Mouse (Mus musculus): ENCODE results near the gene Fndc9.

Gene Fndc9

DNA sequence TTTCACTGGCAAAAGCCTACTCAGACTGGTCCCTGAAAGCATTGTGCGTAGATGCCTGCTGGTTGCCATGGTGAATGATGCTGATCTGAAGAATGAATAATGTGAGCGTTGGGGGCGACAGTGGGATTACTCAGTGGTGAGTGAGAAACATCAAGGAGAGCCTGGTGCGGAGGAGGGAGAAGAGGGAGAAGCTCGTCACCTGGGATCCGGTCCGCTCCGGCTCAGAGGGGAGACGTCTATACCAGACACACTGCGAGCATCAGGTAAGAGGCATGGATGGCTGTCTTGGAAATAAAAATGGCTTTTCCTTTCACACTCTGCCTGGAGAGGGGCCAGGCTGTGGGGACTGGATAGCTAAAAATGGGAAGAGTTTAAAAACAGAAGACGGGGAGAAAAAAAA lies at the start of gene Fndc9:
Gene Fndc9, plus strand, starts transcription at position 198 of the 400 bp plus-strand sequence.
- DNase-seq = no peak

DNA sequence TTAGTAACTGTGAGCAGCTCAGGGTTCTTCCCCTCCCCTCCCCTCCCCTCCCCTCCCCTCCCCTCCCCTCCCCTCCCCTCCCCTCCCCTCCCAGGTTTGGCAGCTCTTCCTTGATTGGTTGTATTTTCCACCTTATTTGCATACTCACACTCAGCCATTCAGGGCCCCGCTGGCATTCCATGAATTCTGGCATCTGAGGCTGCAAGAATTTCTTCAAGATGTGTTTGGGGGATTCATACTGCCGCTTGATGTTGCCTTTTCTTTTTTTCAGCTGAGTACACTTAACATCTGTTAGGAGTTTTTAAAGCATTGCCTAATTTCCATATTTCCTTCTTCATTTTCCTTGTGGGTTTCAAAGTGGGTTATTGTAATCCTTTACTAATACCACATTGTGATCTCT lies 47.0 kb upstream of the Fndc9 start:
- no peak for DNase-seq

DNA sequence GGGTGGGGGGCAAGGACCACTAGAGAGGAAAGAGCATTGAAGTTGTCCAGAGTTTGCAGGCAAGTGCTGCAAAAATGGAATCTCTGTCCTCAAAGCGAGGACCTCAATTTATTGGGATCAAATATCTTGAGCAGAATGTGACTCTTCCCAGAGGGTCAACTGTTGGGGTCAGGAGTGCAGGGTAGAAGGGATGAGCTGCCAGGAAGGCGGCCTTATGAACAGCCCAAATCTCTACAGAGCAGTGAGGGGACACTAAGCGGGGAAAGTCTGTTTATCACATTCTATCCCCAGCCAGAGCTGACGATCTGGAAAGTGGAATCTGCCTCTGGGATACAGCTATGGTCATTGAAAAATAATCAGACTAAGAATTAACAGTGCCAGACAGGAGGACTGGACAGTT lies 41.2 kb upstream of the Fndc9 start:
- DNase-seq = peak; percentile 16

DNA sequence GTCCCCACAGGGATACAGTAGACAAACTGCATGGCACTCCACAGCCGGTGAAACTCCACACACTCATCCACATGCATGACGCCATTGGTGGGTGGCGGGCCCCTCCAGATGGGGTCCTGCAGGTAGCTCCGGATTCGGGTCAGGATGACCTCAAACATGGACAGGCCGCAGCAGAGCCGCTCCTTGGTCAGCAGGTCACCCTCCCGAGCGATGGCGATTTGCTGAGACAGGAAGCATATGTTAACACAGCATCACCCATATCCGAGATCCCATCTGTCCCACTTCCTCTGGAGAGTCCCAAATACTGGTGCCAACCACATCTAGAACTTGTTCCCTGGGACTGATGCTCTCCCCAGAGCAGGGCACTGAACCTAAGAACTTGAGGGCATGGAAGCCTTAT lies 34.7 kb upstream of the Fndc9 start:
- DNase-seq = no peak

DNA sequence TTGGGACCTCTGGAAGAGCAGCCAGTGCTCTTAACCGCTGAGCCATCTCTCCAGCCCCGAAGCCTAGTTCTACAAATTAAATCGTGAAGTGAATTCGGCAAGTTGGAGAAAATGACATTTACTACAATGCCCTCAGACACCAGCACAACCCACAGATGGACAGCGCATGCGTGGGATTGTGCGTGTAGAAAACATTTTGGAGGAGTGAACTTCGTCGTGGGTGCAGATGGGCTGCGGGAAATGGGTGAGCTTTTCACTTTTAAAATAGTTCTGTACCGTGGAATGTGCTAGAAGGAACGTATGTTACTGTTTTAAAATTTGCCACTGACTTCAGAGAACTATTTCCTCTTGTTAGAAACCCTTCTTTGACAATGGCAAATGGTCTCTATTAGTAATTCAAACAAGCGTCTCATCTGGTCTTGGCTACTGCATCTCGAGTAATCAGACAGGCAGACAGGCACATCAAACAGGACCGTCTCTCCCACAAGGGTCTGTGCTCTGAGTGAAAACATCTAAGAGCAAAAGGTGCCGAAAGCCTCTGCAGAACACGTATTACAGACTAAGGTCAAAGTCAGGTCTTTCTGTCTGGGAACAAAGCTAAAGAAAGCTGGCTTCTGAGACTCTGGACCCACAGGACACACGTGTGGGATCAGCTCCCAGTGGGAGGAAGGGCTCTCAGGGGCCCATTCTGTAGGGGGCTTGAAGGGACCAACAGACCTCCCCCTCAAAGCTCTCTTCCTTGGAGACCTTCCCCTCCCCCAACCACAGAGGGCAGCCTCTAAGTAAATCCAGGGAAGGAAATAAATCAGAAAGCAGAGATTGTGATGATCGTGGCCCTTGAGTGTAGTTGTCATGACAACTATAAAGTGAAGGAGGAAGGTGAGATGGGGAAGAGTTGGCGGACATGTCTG lies 33.4 kb upstream of the Fndc9 start:
- DNase-seq = no peak

DNA sequence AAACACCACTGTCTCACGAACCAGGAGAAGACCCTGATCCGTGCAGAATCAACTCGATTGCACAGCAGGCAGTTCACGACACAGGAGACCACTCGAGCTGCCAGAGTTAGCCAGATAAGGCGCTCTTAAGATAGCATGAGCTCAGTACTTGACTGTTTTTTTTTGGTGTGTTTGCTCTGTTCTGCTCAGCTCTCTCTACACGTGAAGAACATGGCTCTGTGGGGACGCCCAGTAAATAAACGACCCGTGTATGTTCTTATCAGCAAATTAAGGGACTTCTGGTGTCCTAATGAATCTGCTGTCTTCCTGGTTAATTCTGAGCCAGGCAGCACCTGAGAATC lies 32.8 kb upstream of the Fndc9 start:
- no peak for DNase-seq

DNA sequence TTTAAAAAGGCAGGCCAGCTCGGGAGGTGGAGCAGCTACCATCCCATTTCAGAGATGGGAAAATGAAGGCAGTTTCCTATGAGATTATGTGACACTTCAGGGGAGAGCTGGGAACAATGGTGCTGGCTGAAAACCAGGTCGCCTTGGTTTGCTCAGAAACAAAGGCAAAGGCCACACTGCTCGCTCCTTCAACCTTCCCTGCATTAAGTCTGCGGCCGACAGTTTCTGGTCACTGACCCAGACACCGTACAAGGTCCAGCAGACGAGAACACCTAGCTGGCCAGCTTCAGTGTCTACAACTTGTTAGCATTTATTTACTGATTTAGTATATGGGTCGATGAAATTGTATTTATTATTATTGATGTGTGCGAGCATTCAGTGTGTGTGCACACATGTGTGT lies 30.5 kb upstream of the Fndc9 start:
- DNase-seq = no peak

DNA sequence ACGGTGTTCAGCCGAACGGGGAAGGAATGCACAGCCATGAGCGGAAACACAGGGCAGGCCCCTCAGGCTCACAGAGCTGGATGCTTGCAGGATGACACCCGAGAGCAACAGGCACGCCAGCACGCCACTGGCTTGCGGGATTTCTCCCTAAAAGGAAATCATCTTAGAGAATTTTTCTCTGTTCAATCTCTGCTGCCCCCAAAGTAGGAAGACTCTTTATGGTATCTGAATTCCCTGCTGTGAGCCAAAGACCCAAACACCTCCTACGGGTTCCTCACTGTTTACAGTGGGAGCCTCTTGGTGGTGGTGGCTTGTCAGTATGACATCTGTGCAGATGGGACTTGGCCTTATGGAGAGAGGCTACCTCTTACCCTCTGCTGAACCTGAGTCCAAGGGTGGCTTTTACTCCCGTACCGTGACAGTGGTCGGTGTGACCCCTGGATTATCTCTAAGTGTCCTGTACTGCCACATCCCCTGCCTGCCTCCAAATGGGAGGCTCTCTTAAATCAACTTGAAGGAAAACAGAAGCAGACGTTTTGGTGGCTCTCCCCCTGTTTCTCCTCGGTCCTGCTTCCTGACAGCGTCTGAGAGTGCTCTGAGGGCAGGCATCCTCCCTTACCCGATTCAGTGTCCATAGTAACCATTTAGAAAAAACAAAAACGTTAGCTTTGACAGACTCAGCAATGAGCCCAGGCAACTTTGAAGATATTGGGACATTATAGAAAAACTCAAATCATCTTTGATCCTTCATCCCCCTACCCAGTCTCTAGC lies 29.5 kb upstream of the Fndc9 start:
- peak; percentile 46 for DNase-seq

DNA sequence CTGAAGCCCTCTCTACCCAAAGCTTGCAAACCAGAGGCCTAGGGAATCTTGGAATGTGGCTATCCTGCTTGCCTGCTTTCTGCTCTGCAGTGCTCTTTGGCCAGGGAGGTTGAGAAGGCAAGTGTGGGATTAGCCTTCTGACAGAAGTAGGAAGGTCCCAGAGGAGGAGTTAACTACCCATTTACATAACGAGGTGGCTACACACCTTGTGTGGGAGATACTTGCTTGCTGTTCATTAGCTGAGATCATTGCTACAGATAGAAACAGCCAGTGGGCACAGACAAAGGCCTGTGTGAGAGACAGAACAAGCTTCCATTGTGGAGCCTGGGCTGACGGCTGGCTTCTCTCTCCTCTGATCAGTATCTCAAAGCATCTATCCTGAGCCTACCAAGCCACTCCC lies 25.4 kb upstream of the Fndc9 start:
- no peak for DNase-seq

DNA sequence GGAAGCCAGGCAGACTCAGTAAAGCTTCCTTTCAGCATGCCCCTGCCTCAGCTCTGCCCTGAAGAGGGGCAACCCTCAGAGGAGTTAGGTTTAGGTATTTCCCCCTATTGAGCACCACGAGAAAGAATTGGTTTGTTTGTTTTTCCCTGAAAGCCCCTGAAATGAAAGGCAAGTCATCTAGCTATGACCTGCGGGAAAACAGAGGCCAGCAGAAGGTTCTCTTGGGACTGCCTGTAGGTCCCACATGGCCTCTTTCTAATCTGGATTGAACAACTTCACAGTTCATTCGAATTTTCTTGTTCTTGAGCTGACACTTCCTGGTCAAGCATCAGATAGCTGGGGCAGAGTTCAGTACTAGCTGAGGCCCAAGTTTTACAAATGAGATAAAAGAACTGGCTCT lies 23.5 kb upstream of the Fndc9 start:
- no peak for DNase-seq

DNA sequence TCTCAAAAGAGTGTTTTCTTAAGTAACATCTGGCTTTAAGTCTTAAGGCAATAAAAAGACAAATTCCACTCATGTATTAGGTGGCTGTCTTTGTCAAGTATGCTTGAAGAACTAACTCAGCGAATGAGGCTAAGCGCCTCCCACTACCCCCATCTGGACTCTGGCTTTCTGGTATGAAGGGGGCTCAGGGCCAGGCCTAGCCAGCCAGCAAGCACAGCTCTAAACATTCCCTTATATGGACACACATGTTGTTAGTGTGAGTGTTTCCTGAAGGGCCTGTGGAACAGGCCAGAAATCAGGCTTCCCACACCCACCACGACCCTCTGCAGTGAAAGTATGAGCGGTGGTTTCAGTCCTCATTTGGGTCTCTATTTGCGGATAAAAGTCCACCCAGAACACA lies 21.5 kb upstream of the Fndc9 start:
- DNase-seq = peak; percentile 87

DNA sequence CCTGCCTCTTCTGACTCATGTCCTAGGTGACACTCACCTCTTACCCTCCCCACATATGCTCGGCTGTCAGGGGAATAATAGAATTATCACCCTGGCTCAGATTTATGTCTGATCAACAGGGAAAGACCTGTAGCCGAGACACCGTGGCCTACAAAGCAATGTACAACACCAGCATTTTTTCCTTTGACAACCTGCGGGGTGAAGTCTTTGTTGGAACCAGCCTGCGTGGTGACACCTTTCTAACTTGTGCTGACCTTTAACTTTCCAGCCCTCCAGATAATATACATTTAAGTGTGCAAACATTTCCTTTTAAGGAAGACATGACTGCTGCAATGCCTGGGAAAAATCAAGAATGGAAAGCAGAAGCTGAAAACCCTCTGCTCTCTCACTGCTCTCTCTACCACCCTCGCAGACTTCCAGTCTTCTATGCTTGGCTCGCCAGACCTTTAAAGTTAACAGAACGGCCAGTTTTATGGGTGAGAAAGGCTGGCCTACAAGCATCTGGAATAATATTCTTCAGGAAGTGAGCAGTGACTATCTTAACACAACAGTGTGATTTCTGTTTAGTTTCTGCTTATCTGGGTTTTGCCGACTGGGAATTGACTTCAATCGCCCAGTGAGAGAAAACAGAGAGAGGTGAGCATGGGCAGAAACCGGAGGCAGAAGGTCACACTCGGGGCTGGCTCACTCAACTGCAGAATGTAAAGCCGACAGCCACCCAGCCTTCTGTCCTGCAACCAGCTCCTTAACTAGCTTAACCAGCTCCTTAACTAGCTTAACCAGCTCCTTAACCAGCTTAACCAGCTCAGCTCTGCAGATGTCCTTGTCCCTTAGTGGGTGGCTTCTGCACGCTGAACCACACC lies 20.7 kb upstream of the Fndc9 start:
- no peak for DNase-seq

DNA sequence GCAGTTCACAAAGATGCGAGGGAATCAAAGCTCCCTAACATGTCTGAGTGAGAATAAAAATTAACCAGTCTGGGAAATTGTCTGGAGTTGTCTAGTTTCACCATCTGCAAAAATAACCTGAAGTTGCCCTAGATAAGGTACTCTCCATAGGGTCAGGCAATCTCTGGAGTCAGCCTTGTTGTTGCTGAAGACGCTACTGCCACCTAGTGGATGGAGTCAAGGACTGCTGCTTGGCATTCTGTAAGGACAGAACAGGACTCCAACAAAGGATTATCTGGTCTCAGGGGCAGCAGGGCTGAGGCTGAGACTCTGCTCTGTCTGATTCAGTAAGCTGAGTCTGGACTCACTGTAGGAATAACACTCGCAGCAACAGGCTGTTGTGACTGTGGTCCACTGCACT lies 20.0 kb upstream of the Fndc9 start:
- peak; percentile 82 for DNase-seq

DNA sequence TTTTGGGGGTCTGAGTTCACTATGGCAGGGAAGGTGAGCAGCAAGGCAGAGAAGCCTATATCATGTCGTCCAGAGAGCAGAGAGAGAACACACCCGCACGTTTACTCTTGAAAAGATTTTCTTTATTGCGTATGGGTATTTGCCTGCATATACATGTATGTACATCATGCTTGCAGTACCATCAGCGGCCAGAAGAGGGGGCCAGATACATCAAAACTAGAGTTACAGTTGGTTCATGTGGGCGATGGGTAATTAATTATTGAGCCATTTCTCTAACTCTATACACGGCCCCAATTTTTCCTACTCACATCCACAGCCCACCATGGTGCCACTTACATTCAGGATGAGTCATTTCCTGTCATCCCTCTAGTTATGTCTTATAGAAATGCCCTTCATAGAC lies 18.7 kb upstream of the Fndc9 start:
- peak; percentile 41 for DNase-seq

DNA sequence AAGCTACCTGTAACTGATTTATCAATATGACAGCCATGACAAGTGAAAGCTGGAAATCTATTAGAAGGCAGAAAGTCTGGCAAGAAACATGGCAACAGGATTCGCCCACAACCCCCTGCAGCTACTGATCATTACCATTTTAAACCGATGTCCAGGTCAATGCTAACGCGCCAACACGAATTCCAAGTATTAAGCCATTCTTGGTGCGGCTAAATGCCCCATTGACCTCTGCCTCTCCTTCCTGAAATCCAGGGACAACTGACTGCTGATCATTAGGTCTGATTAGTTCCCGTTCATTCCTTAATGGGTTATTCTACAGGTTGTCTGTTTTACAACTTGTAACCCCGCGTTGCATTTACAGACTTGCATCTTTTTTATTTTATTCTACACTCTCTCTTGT lies 17.6 kb upstream of the Fndc9 start:
- DNase-seq = no peak

DNA sequence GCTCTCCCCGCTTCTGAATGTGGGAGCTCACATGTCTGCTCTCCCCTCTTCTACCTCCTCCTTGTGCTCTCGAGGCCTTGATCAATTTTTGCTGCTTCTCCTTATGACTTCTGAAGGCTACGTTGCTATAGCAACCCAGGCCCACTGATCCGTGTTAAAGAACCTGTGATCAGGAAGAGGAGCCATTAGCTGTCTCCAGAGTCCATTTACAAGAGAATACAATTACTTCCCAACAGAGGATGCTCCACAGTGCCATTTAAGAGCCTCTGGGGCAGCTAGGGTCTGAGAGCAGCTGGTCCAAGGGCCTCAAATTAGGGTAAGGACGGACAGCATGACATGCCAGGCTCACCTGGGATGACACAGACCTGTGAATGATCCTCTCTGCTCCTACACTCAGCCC lies 16.7 kb upstream of the Fndc9 start:
- DNase-seq = no peak

DNA sequence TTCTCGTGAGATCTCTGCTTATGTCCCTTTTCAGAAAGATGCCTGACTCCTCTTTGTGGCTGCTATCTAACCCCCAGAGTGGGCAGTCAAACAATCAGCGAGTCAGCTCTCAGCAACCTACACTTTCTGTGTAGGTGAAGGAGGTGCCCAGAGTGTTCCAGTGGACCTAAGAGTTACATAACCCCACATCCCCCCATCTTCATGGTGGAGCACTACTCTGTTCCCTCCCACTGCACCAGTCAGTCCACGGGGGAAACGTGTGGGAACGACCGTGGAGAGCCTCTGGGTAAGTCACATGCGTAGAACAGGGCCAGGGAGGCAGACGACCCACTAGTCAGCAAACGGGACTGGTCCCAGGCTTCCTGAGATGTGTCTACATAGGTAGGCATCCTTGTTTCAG lies 16.0 kb upstream of the Fndc9 start:
- DNase-seq = no peak

DNA sequence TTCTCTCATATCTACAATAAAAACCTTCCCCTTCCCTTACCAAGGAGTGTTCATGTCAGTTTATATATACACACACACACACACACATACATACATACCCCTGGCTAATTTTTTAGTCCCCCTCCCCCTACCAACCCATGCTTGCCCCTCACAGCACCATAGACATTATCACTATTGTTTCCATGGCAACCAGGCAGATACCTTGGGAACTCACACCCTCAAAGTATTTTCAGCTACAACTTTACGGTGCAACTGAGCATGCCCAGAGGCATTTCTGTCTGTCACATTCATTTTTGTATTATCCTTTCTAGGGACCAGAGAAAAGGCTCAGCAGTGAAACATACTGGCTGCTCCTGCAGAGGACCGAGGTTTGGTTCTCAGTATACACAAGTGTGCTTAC lies 15.1 kb upstream of the Fndc9 start:
- DNase-seq = no peak

DNA sequence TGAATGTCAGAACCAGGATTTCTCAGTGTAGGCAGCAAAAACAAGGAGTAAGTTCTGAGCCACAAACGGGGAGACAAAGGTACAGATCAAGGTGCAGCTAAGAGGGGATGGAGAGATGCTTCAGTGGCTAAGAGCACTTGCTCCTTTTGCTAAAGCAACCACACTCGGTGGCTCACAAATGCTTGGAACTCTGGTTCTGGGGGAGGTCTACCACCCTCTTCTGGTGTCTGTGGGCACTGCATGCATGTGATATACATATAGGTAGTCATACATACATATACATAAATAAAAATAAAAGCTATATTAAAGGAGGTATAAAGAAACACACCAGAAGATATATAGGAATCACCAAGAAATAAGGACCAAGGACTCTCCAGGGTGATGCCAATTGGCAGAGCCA lies 11.8 kb upstream of the Fndc9 start:
- DNase-seq = no peak

DNA sequence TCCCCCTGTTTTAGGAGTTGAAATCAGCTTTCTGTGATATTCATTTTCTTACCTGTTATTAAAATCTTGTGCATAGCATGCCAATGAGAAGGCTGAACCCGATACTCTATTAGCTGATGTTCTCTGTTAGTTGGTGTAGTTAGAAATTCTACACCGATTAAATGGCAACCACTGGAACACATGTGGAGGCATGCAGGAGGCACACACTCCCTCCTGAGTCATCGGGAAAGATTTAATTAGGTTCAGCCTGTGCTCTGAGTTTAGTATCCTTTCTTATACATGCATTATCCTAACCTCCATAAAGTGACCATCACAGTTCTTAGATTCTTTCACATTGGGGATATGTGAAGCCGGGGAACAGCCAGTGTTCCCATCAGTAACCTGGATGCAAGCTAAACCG lies 10.0 kb upstream of the Fndc9 start:
- DNase-seq = no peak

DNA sequence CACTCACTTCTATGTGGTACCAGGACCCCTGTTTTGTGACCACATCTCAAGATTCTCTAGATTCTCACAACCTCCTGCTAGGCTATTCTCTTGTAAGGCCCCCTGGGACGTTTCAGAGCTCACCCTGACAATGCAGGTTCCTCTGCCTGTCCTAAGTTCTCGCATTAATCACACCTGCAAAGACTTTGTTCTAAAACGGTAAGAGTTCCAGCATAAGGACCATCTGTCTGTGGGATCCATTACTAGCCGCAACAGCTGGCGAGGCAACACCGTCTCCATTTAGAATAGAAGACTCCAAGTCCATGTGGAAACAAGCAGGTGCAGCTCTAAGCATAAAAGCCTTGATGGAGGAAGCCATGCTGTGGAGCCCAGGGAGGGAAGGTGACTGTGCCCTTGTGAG lies 5.1 kb upstream of the Fndc9 start:
- DNase-seq = no peak

DNA sequence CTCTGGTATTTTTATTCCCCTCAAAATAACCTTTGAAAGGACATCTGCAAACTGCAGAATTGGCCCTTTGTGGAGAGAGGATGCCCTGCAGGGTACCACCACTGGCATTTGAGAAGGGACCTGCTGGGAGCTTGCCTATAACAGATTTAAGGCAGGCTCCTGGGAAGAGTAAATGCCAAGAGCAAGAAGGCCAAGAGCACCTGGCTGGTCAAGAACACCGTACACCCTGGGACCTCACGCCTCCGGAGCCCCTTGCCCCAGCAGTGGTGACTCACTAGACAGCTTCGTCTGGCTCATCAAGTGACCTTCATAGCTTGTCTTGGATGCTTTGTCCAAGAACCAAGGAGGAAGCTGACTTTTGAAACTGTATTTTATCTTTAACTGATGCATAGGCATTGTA lies 2.5 kb upstream of the Fndc9 start:
- no peak for DNase-seq

DNA sequence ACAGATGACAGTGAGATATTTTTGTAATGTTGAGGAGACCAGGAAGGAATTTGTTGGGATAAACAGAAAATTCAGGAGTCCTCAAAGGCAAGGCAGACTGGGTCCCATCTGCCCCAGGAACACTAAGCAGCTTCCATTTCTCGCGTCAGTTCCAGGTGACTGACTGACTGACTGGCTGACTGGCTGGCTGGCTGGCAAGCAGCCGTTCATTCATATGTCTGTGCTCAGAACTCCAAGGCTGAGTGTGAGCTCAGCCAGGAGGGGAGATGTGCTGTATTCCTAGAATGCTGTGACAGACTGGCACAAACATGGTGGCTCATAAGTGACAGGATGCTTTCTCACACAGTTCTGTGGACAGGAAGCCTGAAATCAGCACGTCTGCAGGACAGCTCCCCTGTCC lies 1.4 kb upstream of the Fndc9 start:
- no peak for DNase-seq

DNA sequence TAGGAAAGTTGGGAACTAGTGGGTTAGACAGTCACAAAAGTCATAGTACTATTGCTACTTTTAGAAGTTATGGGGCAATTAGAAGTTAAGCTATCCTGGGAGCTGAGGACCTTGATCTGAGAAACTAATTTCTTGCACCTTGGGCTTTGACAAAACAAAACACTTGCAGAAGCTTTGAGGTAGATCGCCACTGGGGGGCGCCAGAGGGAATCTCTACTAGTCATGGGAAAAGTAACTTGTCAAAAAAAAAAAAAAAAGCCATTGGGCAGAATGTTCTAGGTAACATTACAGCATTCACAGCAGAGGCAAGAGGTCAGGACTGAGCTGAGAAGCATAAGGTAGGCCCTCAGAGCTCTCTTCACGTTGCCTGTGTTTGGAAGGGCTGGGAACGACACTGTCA lies 1.6 kb downstream of the Fndc9 start:
- DNase-seq = peak; percentile 73
